Mouse (Mus musculus) lung, embryonic 14.5 days (tissue): Measurements from ENCODE around the gene Mms22l. TPM values are rescaled to one million over a fixed set of nuclear protein-coding genes. Genes with fewer than 3 reads are reported as not detected.

Source experiments
- ATAC-seq: fragments of 200-750 bp; cut with Nextera tagmentation; 2 replicates; pipeline ENCODE4 v1.8.0; 2017; ENCODE audit warnings: mild to moderate bottlenecking, moderate TSS enrichment, moderate library complexity; ENCODE audit not compliant: insufficient read depth
- DNase-seq: peaks from one replicate; pipeline ENCODE4 v3.0.0-alpha.2; 2015
- H3K27ac ChIP-seq: fragments of 300-500 bp; sonication (generic); 2 replicates; pipeline ENCODE4 v1.5.1; 2014; ENCODE audit warnings: low read depth, mild to moderate bottlenecking, moderate library complexity
- H3K27me3 ChIP-seq: fragments of 300-500 bp; sonication (generic); 2 replicates; pipeline ENCODE4 v1.6.1; 2014; ENCODE audit warnings: low read length, control low read depth; ENCODE audit not compliant: insufficient read depth
- H3K36me3 ChIP-seq: fragments of 300-500 bp; sonication (generic); 2 replicates; pipeline ENCODE4 v1.6.1; 2014; ENCODE audit warnings: control low read depth; ENCODE audit not compliant: insufficient read depth
- H3K4me1 ChIP-seq: fragments of 300-500 bp; sonication (generic); 2 replicates; pipeline ENCODE4 v1.6.1; 2014; ENCODE audit warnings: antibody characterized with exemption, control low read depth; ENCODE audit not compliant: insufficient read depth
- H3K4me2 ChIP-seq: fragments of 300-500 bp; sonication (generic); 2 replicates; pipeline ENCODE4 v1.6.1; 2014; ENCODE audit warnings: mild to moderate bottlenecking
- H3K4me3 ChIP-seq: fragments of 300-500 bp; sonication (generic); 2 replicates; pipeline ENCODE4 v1.5.1; 2014; ENCODE audit warnings: low read depth, low read length
- H3K9ac ChIP-seq: fragments of 300-500 bp; sonication (generic); 2 replicates; pipeline ENCODE4 v1.6.1; 2014
- H3K9me3 ChIP-seq: fragments of 300-500 bp; sonication (generic); 2 replicates; pipeline ENCODE4 v1.6.1; 2016; ENCODE audit warnings: low read depth, low read length, control low read depth
- CTCF ChIP-seq: IDR thresholded peaks from 2 replicates; pipeline ENCODE4 v1.5.1; 2016; ENCODE audit warnings: antibody characterized with exemption, low read depth
- WGBS: fragments of 180-500 bp; shearing (Covaris S2); extraction: QIAGEN DNeasy Blood & Tissue Kit; methylation state at CpG from one replicate; pipeline ENCODE4 v1.1.7; 2014; 5-methylcytosine and 5-hydroxymethylcytosine counted together
- polyA plus RNA-seq: library from polyadenylated mRNA; unstranded; fragments of >200 nt; fragmentation: Nextera tagmentation; extraction: Ambion mirVana; gene quantifications from 2 replicates; pipeline ENCODE4 v1.2.1, GENCODE M21; 2014

Mms22l gene
- polyA plus RNA-seq, 1 experiment from 2014 or later, result 42.5 TPM

- no peaks in the 10 kb centered on the region for H3K4me1 ChIP-seq
- H3K36me3 ChIP-seq, result peaks cover 29% of the 10 kb centered on the region
- 86% methylated on average over 3 of the region's 3 CpGs for WGBS
- H3K4me3 ChIP-seq, result no peak overlapping the region
- no peak for TF ChIP-seq CTCF
- no peak for ATAC-seq
- H3K27me3 ChIP-seq, result no peaks in the 10 kb centered on the region
- H3K27ac ChIP-seq, result no peak overlapping the region
- H3K9me3 ChIP-seq, result no peaks in the 10 kb centered on the region
- no peak overlapping the region for H3K9ac ChIP-seq
- no peak overlapping the region for H3K4me2 ChIP-seq
- DNase-seq, result no peak
Observed at GRCm38 (mm10) chr4:24583997-24584396, 87.7 kb downstream of the Mms22l start.

- Histone ChIP-seq H3K4me3 (no peak overlapping the region), H3K4me1 (no peaks in the 10 kb centered on the region), H3K27ac (no peak overlapping the region), H3K4me2 (no peak overlapping the region), H3K27me3 (no peaks in the 10 kb centered on the region), H3K36me3 (peaks cover 20% of the 10 kb centered on the region), H3K9ac (no peak overlapping the region), H3K9me3 (no peaks in the 10 kb centered on the region)
- TF ChIP-seq CTCF, result no peak
- no peak for DNase-seq
- no peak for ATAC-seq
Observed at GRCm38 (mm10) chr4:24594824-24595223, 98.6 kb downstream of the Mms22l start.

DNA sequence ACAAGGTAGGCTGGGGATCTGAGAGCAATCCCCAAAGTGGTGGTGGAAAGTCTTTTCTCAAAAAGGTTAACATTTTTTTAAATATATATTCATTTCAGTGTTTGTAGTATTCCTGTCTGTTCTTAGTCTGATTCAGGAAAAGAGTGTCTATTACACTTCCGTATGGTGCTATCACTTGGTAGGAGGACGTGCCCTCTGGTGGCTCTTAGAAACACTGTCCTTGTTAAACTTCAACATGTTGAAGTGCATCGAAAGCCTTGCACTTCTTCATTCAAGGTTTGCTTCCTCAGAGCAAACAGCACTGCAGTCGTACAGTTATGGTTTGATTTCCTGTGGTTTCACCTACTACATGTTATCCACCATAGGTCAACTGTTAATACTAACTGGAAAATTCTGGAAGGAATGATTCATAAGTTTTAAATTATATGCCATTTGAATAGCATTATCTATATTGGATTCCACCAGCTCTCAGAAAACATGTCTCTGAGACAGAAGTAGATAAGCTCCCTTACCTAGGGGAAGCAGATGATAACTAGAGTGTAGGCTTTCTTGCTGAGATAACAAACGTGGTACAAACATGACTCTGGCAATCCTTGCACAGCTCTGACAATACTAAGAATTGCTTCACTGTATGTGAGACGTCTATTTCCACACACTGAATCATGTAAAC lies 100.8 kb downstream of the Mms22l start:
- no peak for DNase-seq
- Histone ChIP-seq H3K36me3 (peaks cover 39% of the 10 kb centered on the region), H3K27me3 (no peaks in the 10 kb centered on the region), H3K27ac (no peak overlapping the region), H3K4me1 (no peaks in the 10 kb centered on the region), H3K9me3 (no peaks in the 10 kb centered on the region), H3K4me3 (no peak overlapping the region), H3K9ac (no peak overlapping the region), H3K4me2 (no peak overlapping the region)
- ATAC-seq, result no peak
- WGBS, result 80% methylated on average over 6 of the region's 6 CpGs
- TF ChIP-seq CTCF, result no peak

DNA sequence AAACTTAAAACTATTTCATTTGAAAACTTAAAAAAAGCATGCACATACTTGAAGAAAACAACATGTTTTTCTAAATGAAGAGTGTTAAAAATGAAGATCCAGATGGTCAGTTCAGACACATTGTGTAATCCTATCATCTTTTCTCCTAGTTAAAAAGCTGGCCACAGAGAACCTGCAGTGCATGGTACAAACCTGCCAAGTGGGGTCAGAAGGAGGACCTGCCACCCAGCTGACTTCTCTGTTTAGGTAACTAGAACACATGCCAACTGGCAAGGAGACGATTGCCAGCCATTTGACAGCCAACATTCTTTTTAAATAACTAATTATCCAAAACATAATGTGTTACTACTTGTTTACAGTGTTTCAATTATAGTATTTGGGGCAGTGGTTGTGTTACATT lies 102.4 kb downstream of the Mms22l start:
- H3K4me1 ChIP-seq, result no peaks in the 10 kb centered on the region
- ATAC-seq (no peak), DNase-seq (no peak)
- no peaks in the 10 kb centered on the region for H3K9me3 ChIP-seq
- no peak overlapping the region for H3K4me3 ChIP-seq
- no peak overlapping the region for H3K27ac ChIP-seq
- no peak for TF ChIP-seq CTCF
- no peaks in the 10 kb centered on the region for H3K27me3 ChIP-seq
- no peak overlapping the region for H3K9ac ChIP-seq
- WGBS, result 71% methylated on average over 1 of the region's 1 CpGs
- no peak overlapping the region for H3K4me2 ChIP-seq
- H3K36me3 ChIP-seq, result peaks cover 50% of the 10 kb centered on the region

GRCm38 (mm10) chr4:24601711-24602110 lies 105.5 kb downstream of the Mms22l start:
- no peak for DNase-seq
- Histone ChIP-seq H3K4me2 (no peak overlapping the region), H3K9ac (no peak overlapping the region), H3K27ac (no peak overlapping the region), H3K4me3 (no peak overlapping the region), H3K36me3 (peaks cover 50% of the 10 kb centered on the region), H3K9me3 (no peaks in the 10 kb centered on the region), H3K4me1 (no peaks in the 10 kb centered on the region), H3K27me3 (no peaks in the 10 kb centered on the region)
- ATAC-seq, result no peak
- TF ChIP-seq CTCF, result no peak
- WGBS, result 94% methylated on average over 6 of the region's 6 CpGs

GRCm38 (mm10) chr4:24609085-24609484 lies 112.8 kb downstream of the Mms22l start:
- no peak for ATAC-seq
- H3K36me3 ChIP-seq, result no peaks in the 10 kb centered on the region; the same call in 1 of the 2 replicates

DNA sequence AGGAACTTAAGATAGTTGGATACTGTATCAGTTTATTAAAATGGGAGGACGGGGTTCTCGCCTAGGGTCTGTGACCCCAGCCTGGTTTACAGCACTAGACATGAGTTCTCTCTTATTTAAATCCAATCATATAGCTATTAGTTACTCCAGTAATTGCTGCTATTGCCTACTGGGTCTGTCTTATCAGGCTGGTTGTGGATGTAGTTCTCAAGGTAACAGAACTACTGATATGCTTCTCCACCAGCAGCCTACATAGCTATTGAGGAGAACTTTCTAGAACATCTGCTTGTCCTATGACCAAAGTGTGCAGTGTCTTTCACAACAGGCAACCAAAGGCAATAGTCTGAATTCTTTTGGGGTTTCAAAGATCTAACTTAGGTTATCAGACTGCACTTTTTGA lies 113.3 kb downstream of the Mms22l start:
- Histone ChIP-seq H3K9me3 (no peaks in the 10 kb centered on the region), H3K4me1 (no peaks in the 10 kb centered on the region), H3K4me2 (no peak overlapping the region), H3K9ac (no peak overlapping the region), H3K27me3 (no peaks in the 10 kb centered on the region), H3K36me3 (no peaks in the 10 kb centered on the region; the same call in 1 of the 2 replicates), H3K27ac (no peak overlapping the region), H3K4me3 (no peak overlapping the region)
- TF ChIP-seq CTCF, result no peak
- WGBS, result 96% methylated on average over 2 of the region's 2 CpGs
- ATAC-seq, result no peak
- no peak for DNase-seq

More at GRCm38 (mm10) chr4:24609085-24609484, 112.8 kb downstream of the Mms22l start:
- H3K27me3 ChIP-seq, result no peaks in the 10 kb centered on the region
- no peaks in the 10 kb centered on the region for H3K4me1 ChIP-seq
- no peak overlapping the region for H3K4me2 ChIP-seq
- no peak for DNase-seq
- WGBS, result 83% methylated on average over 3 of the region's 3 CpGs
- no peaks in the 10 kb centered on the region for H3K9me3 ChIP-seq
- H3K9ac ChIP-seq, result no peak overlapping the region
- H3K4me3 ChIP-seq, result no peak overlapping the region
- no peak overlapping the region for H3K27ac ChIP-seq
- TF ChIP-seq CTCF, result no peak
